Mouse (Mus musculus) heart, embryonic 10.5 days (tissue): ENCODE data around the gene Mgat5. TPM values are rescaled to one million over a fixed set of nuclear protein-coding genes. Genes with fewer than 3 reads are reported as not detected.

Experiments
- DNase-seq: peaks from one replicate; pipeline ENCODE4 v3.0.0-alpha.2; 2017; ENCODE audit warnings: low spot score
- H3K27ac ChIP-seq: fragments of 300-500 bp; sonication (generic); 2 replicates; pipeline ENCODE4 v1.5.1; 2016; ENCODE audit warnings: mild to moderate bottlenecking
- H3K27me3 ChIP-seq: fragments of 300-500 bp; sonication (generic); 2 replicates; pipeline ENCODE4 v1.6.1; 2016; ENCODE audit warnings: mild to moderate bottlenecking; ENCODE audit not compliant: poor library complexity, insufficient read depth, severe bottlenecking
- H3K36me3 ChIP-seq: fragments of 300-500 bp; sonication (generic); 2 replicates; pipeline ENCODE4 v1.6.1; 2016; ENCODE audit warnings: mild to moderate bottlenecking, moderate library complexity
- H3K4me1 ChIP-seq: fragments of 300-500 bp; sonication (generic); 2 replicates; pipeline ENCODE4 v1.6.1; 2016; ENCODE audit warnings: mild to moderate bottlenecking
- H3K4me3 ChIP-seq: fragments of 300-500 bp; sonication (generic); 2 replicates; pipeline ENCODE4 v1.5.1; 2016; ENCODE audit warnings: mild to moderate bottlenecking, moderate library complexity
- H3K9me3 ChIP-seq: fragments of 300-500 bp; sonication (generic); 2 replicates; pipeline ENCODE4 v1.6.1; 2016; ENCODE audit warnings: mild to moderate bottlenecking, moderate library complexity
- WGBS: fragments of 180-500 bp; shearing (Covaris S2); methylation state at CpG from one replicate; pipeline ENCODE4 v1.1.7; 2016; 5-methylcytosine and 5-hydroxymethylcytosine counted together
- polyA plus RNA-seq: library from polyadenylated mRNA; unstranded; fragments of >200 nt; fragmentation: Nextera tagmentation; extraction: Ambion mirVana; gene quantifications from 2 replicates; pipeline ENCODE4 v1.2.1, GENCODE M21; 2016

Mgat5 gene
- polyA plus RNA-seq, 1 experiment from 2014 or later: 3.5 TPM

- no peaks in the 10 kb centered on the region for H3K27me3 ChIP-seq
- peaks cover 16% of the 10 kb centered on the region for H3K4me1 ChIP-seq
- peak overlapping the region; percentile 93 for H3K27ac ChIP-seq
- no peaks in the 10 kb centered on the region for H3K36me3 ChIP-seq
- H3K4me3 ChIP-seq: peak overlapping the region; percentile 71
- WGBS: 1% methylated on average over 24 of the region's 24 CpGs
- DNase-seq: no peak
- no peaks in the 10 kb centered on the region for H3K9me3 ChIP-seq
Measured at GRCm38 (mm10) chr1:127205501-127206019, 745 bp downstream of the Mgat5 start.

GRCm38 (mm10) chr1:127206020-127206641 lies 1.3 kb downstream of the Mgat5 start:
- peak; percentile 76 for DNase-seq
- H3K36me3 ChIP-seq: no peaks in the 10 kb centered on the region
- peak overlapping the region; percentile 93 for H3K27ac ChIP-seq
- no peaks in the 10 kb centered on the region for H3K9me3 ChIP-seq
- H3K4me1 ChIP-seq: peaks cover 16% of the 10 kb centered on the region
- WGBS: 3% methylated on average over 39 of the region's 39 CpGs
- H3K4me3 ChIP-seq: peak overlapping the region; percentile 71
- no peaks in the 10 kb centered on the region for H3K27me3 ChIP-seq

DNA sequence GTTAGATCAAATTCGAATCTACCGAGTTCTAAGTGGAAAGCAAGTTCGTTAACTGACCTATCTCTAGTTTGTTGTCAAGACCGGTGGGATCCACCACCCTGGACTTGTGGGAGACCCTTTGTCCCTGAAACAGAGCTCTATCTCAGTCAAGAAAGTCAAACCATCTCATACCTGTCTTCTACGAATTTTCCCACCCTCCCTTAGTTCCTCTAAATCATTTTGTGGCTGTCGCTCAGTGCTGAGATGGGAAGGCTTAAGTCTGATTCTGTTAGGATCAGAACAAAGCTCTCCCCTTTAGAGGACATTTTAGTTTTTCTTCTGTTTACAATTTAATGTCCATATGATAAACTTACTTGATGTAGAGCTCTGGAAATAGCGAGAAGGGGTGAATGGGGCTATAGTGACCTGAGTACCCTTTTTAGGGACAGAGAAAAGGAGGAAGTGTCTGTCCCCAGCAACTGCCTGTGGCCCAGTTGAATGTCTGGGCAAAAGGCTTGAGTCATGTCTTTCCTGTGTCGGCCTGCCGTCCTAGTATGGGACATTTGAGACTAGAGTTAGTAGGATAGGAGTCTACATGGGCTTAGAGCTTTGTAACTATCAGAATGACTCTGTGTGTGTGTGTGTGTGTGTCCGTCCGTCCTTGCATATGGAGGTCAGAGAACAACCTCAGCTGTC lies 2.2 kb downstream of the Mgat5 start:
- Histone ChIP-seq H3K27ac (no peak overlapping the region), H3K27me3 (no peaks in the 10 kb centered on the region), H3K9me3 (no peaks in the 10 kb centered on the region), H3K4me3 (peak overlapping the region; percentile 71; the same call in 1 of the 2 replicates), H3K36me3 (no peaks in the 10 kb centered on the region), H3K4me1 (peaks cover 16% of the 10 kb centered on the region)
- DNase-seq: no peak
- 66% methylated on average over 11 of the region's 11 CpGs for WGBS

GRCm38 (mm10) chr1:127208167-127208566 lies 3.4 kb downstream of the Mgat5 start:
- 81% methylated on average over 9 of the region's 9 CpGs for WGBS
- Histone ChIP-seq H3K27ac (no peak overlapping the region), H3K36me3 (no peaks in the 10 kb centered on the region), H3K9me3 (no peaks in the 10 kb centered on the region), H3K27me3 (no peaks in the 10 kb centered on the region), H3K4me1 (peaks cover 16% of the 10 kb centered on the region), H3K4me3 (no peak overlapping the region)
- no peak for DNase-seq

DNA sequence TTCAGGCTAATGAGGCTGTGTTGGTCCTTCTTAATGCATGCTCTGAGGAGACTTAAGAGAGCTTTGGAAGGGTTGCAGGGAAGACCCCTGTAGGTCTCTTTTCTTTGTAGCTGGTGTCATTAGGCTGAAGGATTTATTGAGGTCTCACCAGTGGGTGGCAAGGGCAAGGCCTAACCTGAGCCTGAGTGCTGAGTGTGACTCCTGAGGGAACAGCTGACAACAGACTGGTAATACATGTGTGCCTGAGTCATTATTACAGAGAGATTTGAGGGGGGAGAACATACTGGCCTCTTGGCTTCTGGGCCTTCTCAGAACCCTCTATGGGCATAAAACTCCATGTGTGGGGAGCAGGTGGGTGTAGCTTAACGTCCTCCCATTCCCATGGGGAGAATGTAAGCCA lies 8.0 kb downstream of the Mgat5 start:
- H3K4me1 ChIP-seq: peaks cover 16% of the 10 kb centered on the region
- H3K36me3 ChIP-seq: no peaks in the 10 kb centered on the region
- H3K4me3 ChIP-seq: no peak overlapping the region
- no peak for DNase-seq
- no peak overlapping the region for H3K27ac ChIP-seq
- no peaks in the 10 kb centered on the region for H3K27me3 ChIP-seq
- no peaks in the 10 kb centered on the region for H3K9me3 ChIP-seq
- WGBS: 58% methylated on average over 1 of the region's 1 CpGs

GRCm38 (mm10) chr1:127213434-127213833 lies 8.6 kb downstream of the Mgat5 start:
- 80% methylated on average over 3 of the region's 3 CpGs for WGBS
- Histone ChIP-seq H3K36me3 (no peaks in the 10 kb centered on the region), H3K4me1 (peaks cover 18% of the 10 kb centered on the region), H3K4me3 (no peak overlapping the region), H3K9me3 (no peaks in the 10 kb centered on the region), H3K27ac (no peak overlapping the region), H3K27me3 (no peaks in the 10 kb centered on the region)
- no peak for DNase-seq

GRCm38 (mm10) chr1:127214585-127215232 lies 9.9 kb downstream of the Mgat5 start:
- no peak overlapping the region for H3K27ac ChIP-seq
- no peak for DNase-seq
- no peaks in the 10 kb centered on the region for H3K9me3 ChIP-seq
- no peaks in the 10 kb centered on the region for H3K36me3 ChIP-seq
- WGBS: 91% methylated on average over 8 of the region's 8 CpGs
- H3K4me1 ChIP-seq: peaks cover 18% of the 10 kb centered on the region
- no peak overlapping the region for H3K4me3 ChIP-seq
- H3K27me3 ChIP-seq: no peaks in the 10 kb centered on the region

- WGBS: 64% methylated on average over 2 of the region's 2 CpGs
- DNase-seq: no peak
- 0 out of 2 replicates have a peak overlapping the region, but pooled peaks have one; percentile 16 for H3K27ac ChIP-seq
Measured at GRCm38 (mm10) chr1:127216979-127217378, 12.2 kb downstream of the Mgat5 start.

DNA sequence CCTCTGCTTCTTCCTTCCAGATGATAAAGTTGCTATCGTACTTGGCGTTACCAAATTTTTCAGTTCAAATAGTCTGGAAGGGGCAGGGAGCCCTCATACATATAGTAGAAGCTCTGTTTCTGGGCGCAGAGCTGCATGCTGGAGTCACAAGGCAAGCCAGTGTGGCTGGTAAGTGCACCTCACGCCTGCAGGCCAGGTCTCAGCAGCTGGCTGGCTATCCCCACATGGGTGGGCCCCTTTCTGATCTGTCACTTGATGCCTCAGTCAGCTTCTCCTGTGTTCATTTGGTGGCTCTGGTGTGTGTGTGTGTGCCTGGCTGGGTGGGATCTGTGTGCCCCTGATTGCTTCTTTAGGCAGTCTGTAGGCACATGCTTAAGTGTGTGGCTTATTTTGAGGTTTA lies 12.8 kb downstream of the Mgat5 start:
- Histone ChIP-seq H3K27ac (no peak overlapping the region), H3K27me3 (no peaks in the 10 kb centered on the region), H3K4me1 (peaks cover 18% of the 10 kb centered on the region), H3K4me3 (no peak overlapping the region), H3K9me3 (no peaks in the 10 kb centered on the region), H3K36me3 (no peaks in the 10 kb centered on the region)
- WGBS: 68% methylated on average over 4 of the region's 4 CpGs
- DNase-seq: peak; percentile 77

More at GRCm38 (mm10) chr1:127216979-127217378, 12.2 kb downstream of the Mgat5 start:
- no peaks in the 10 kb centered on the region for H3K9me3 ChIP-seq
- H3K27me3 ChIP-seq: no peaks in the 10 kb centered on the region
- H3K4me3 ChIP-seq: no peak overlapping the region
- peaks cover 18% of the 10 kb centered on the region for H3K4me1 ChIP-seq
- H3K36me3 ChIP-seq: no peaks in the 10 kb centered on the region

DNA sequence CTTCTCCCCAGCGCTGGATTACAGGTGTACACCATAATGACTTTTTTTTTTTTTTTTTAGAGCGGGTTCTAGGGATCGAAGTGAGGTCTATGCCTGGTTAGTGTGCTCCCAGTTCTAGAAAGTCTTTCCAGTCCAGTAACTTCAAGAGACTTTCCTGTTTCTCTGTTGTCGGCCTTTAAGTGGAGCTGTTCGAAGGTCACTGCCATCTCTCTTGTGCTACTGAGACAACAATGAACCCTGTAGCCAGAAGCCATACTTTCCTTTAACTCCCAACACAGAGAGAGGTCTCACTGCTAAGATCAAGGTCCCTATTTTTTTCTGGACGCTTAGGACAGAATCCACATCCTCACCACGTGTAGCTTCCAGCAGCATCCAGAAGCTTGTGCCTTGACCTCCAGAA lies 13.4 kb downstream of the Mgat5 start:
- WGBS: 80% methylated on average over 7 of the region's 7 CpGs
- Histone ChIP-seq H3K27ac (no peak overlapping the region), H3K4me1 (peaks cover 18% of the 10 kb centered on the region), H3K27me3 (no peaks in the 10 kb centered on the region), H3K36me3 (no peaks in the 10 kb centered on the region), H3K4me3 (no peak overlapping the region), H3K9me3 (no peaks in the 10 kb centered on the region)
- no peak for DNase-seq

- 68% methylated on average over 4 of the region's 4 CpGs for WGBS
- Histone ChIP-seq H3K27ac (no peak overlapping the region), H3K4me1 (peaks cover 18% of the 10 kb centered on the region), H3K36me3 (no peaks in the 10 kb centered on the region), H3K27me3 (no peaks in the 10 kb centered on the region), H3K9me3 (no peaks in the 10 kb centered on the region), H3K4me3 (no peak overlapping the region)
- DNase-seq: no peak
Measured at GRCm38 (mm10) chr1:127219161-127219560, 14.3 kb downstream of the Mgat5 start.

DNA sequence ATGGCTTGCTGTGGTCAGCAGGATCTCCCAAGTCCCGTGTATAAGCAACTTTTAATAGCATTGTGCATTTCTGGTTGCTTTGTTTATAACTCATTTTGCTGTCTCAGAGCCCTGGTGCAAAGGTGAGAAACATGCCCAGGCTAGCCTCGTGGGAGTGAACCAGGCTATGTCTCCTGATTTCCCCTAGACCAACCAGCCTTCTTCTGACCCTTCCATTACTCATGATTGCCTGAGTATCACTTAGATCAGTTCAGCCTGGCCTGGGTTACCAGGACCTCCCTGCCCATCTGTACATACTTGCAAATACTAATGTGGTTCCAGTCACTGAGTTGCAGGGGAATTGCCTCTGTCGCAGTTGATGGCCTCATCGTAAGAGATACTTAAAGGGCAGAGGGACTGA lies 14.8 kb downstream of the Mgat5 start:
- Histone ChIP-seq H3K27ac (no peak overlapping the region), H3K27me3 (no peaks in the 10 kb centered on the region), H3K4me3 (no peak overlapping the region), H3K36me3 (no peaks in the 10 kb centered on the region), H3K4me1 (peaks cover 18% of the 10 kb centered on the region), H3K9me3 (no peaks in the 10 kb centered on the region)
- no peak for DNase-seq
- 90% methylated on average over 4 of the region's 4 CpGs for WGBS
